8 mouse cellular contexts compared by ENCODE assay signal in the genomic region with DNA sequence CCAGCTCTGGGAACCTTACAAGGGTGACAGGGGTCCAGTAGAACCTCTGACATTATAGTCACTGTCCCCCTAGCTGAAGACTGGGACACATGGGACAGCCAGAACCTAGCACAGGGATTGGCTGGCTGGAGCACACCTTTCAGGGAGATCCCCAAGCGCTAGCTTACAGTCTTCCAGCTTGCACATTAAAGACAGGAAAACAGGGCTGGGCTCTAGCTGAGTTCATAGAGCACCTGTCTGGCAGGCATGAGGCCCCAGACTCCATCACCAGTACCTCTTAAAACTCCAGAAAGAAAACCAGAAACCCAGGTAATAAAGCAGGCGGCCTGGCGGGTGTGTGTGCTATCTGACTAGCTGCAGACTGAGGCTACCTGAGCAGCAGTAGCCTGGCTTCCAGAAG. TPM values are rescaled to one million over a fixed set of nuclear protein-coding genes. Genes with fewer than 3 reads are reported as not detected.
A peak's percentile ranks its signal among the peaks of the same experiment; 100 is the strongest.
DNase-seq lines count a peak whose midpoint lies in the region; ATAC-seq lines count a peak whose summit lies in the region.

No protein-coding gene starts in this region.

- H3K27me3 ChIP-seq in megakaryocyte, embryonic 14.5 days (replicated peaks) = no peaks in the 10 kb centered on the region
- H3K27me3 ChIP-seq in limb, embryonic 15.5 days = no peaks in the 10 kb centered on the region
- H3K27me3 ChIP-seq in stomach, embryonic 16.5 days (ENCODE audit: control insufficient read depth, insufficient read depth, low read length) = no peaks in the 10 kb centered on the region

- ATAC-seq in megakaryocyte, adult 5-6 weeks (ENCODE audit: poor library complexity, severe bottlenecking) = no peak
- ATAC-seq in limb, embryonic 15.5 days (ENCODE audit: insufficient number of reproducible peaks, low FRiP score, low TSS enrichment, low read depth) = no peak
- ATAC-seq in stomach, embryonic 16.5 days (ENCODE audit: insufficient read depth, low FRiP score) = no peak

- DNase-seq in cerebellum, adult 9-11 months = peak; percentile 49
- no peak for DNase-seq in cerebellum, adult 18-20 months
- no peak for DNase-seq in layer of hippocampus, adult 18-20 months (ENCODE audit: low spot score in 2 of 2)
- no peak for DNase-seq in spleen, postnatal 4 days (ENCODE audit: low spot score in 2 of 2)

- peak overlapping the region; percentile 58 for H3K4me2 ChIP-seq in limb, embryonic 15.5 days
- peak overlapping the region; percentile 77 for H3K4me2 ChIP-seq in stomach, embryonic 16.5 days (ENCODE audit: low read depth, low read length)

- peak overlapping the region; percentile 62 for H3K27ac ChIP-seq in limb, embryonic 15.5 days
- peak overlapping the region; percentile 62; the same call in 1 of the 2 replicates for H3K27ac ChIP-seq in stomach, embryonic 16.5 days (ENCODE audit: low read length)

- H3K36me3 ChIP-seq in megakaryocyte, embryonic 14.5 days (replicated peaks; ENCODE audit: low read length) = peaks cover 65% of the 10 kb centered on the region
- peaks cover 40% of the 10 kb centered on the region for H3K36me3 ChIP-seq in limb, embryonic 15.5 days
- peaks cover 23% of the 10 kb centered on the region for H3K36me3 ChIP-seq in stomach, embryonic 16.5 days (ENCODE audit: control insufficient read depth, insufficient read depth, low read length)

- peaks cover 79% of the 10 kb centered on the region for H3K4me1 ChIP-seq in megakaryocyte, embryonic 14.5 days
- H3K4me1 ChIP-seq in limb, embryonic 15.5 days = peaks cover 82% of the 10 kb centered on the region
- peaks cover 57% of the 10 kb centered on the region for H3K4me1 ChIP-seq in stomach, embryonic 16.5 days (ENCODE audit: control insufficient read depth, insufficient read depth, low read length)

- no peaks in the 10 kb centered on the region for H3K9me3 ChIP-seq in megakaryocyte, embryonic 14.5 days
- H3K9me3 ChIP-seq in limb, embryonic 15.5 days = no peaks in the 10 kb centered on the region
- H3K9me3 ChIP-seq in stomach, embryonic 16.5 days (replicated peaks; ENCODE audit: control insufficient read depth, low read length) = no peaks in the 10 kb centered on the region

- WGBS in limb, embryonic 15.5 days = 45% methylated on average over 3 of the region's 3 CpGs
- 73% methylated on average over 3 of the region's 3 CpGs for WGBS in stomach, embryonic 16.5 days

- peak overlapping the region; percentile 98 for H3K4me3 ChIP-seq in megakaryocyte, embryonic 14.5 days (replicated peaks)
- peak overlapping the region; percentile 95 for H3K4me3 ChIP-seq in limb, embryonic 15.5 days
- peak overlapping the region; percentile 98 for H3K4me3 ChIP-seq in stomach, embryonic 16.5 days (replicated peaks; ENCODE audit: low read length)

- peak overlapping the region; percentile 23; the same call in 1 of the 2 replicates for H3K9ac ChIP-seq in limb, embryonic 15.5 days
- H3K9ac ChIP-seq in stomach, embryonic 16.5 days (ENCODE audit: low read length) = peak overlapping the region; percentile 98

RNA-seq across cellular contexts. Expression of a gene that starts 4.2 kb away (rescaled TPM):
- polyA plus RNA-seq in megakaryocyte, embryonic 14.5 days (2012; ENCODE audit: insufficient read depth, low replicate concordance) = 472 and 996 TPM in 2 replicates
- 53.5 and 61.1 TPM in 2 replicates for total RNA-seq in megakaryocyte, adult 5-6 weeks (2015)
- 63.3 and 74.8 TPM in 2 replicates for total RNA-seq in megakaryocyte, adult 5-6 weeks (2017)
- polyA plus RNA-seq in limb, embryonic 15.5 days (2015; fragmentation: Nextera tagmentation; extraction: Ambion mirVana) = 90.1 and 97.5 TPM in 2 replicates
- polyA plus RNA-seq in stomach, embryonic 16.5 days (2015; fragmentation: Nextera tagmentation; extraction: Ambion mirVana) = 42.8 and 45.1 TPM in 2 replicates
- total RNA-seq in layer of hippocampus, adult 18-20 months (2021) = 10 to 100 TPM; 44.7 to 46.1 TPM

RNA-seq across cellular contexts. Expression of a gene that starts 16.8 kb away (rescaled TPM):
- polyA plus RNA-seq in megakaryocyte, embryonic 14.5 days (2012; ENCODE audit: insufficient read depth, low replicate concordance) = 91.6 and 121 TPM in 2 replicates
- total RNA-seq in megakaryocyte, adult 5-6 weeks (2015) = 8.4 and 10.3 TPM in 2 replicates
- 16.5 and 30.1 TPM in 2 replicates for total RNA-seq in megakaryocyte, adult 5-6 weeks (2017)
- 54.7 and 68.2 TPM in 2 replicates for polyA plus RNA-seq in limb, embryonic 15.5 days (2015; fragmentation: Nextera tagmentation; extraction: Ambion mirVana)
- polyA plus RNA-seq in stomach, embryonic 16.5 days (2015; fragmentation: Nextera tagmentation; extraction: Ambion mirVana) = 11.5 and 12.7 TPM in 2 replicates
- 100 to 1,000 TPM; 110 to 114 TPM for total RNA-seq in layer of hippocampus, adult 18-20 months (2021)

RNA-seq across cellular contexts. Expression of a gene that starts 28.1 kb away (rescaled TPM):
- polyA plus RNA-seq in megakaryocyte, embryonic 14.5 days (2012; ENCODE audit: insufficient read depth, low replicate concordance) = 61.8 and 135 TPM in 2 replicates
- total RNA-seq in megakaryocyte, adult 5-6 weeks (2015) = 61.8 and 72.0 TPM in 2 replicates
- total RNA-seq in megakaryocyte, adult 5-6 weeks (2017) = 65.0 and 77.3 TPM in 2 replicates
- 55.8 and 57.7 TPM in 2 replicates for polyA plus RNA-seq in limb, embryonic 15.5 days (2015; fragmentation: Nextera tagmentation; extraction: Ambion mirVana)
- 51.6 and 57.5 TPM in 2 replicates for polyA plus RNA-seq in stomach, embryonic 16.5 days (2015; fragmentation: Nextera tagmentation; extraction: Ambion mirVana)
- total RNA-seq in layer of hippocampus, adult 18-20 months (2021) = 10 to 100 TPM; 13.2 to 13.5 TPM

RNA-seq across cellular contexts. Expression of a gene that starts 28.3 kb away (rescaled TPM):
- polyA plus RNA-seq in megakaryocyte, embryonic 14.5 days (2012; ENCODE audit: insufficient read depth, low replicate concordance) = 19.4 and 27.8 TPM in 2 replicates
- 11.3 and 14.2 TPM in 2 replicates for total RNA-seq in megakaryocyte, adult 5-6 weeks (2015)
- 4.4 and 6.6 TPM in 2 replicates for total RNA-seq in megakaryocyte, adult 5-6 weeks (2017)
- polyA plus RNA-seq in limb, embryonic 15.5 days (2015; fragmentation: Nextera tagmentation; extraction: Ambion mirVana) = 25.9 and 31.0 TPM in 2 replicates
- 25.5 and 28.7 TPM in 2 replicates for polyA plus RNA-seq in stomach, embryonic 16.5 days (2015; fragmentation: Nextera tagmentation; extraction: Ambion mirVana)
- total RNA-seq in layer of hippocampus, adult 18-20 months (2021) = 10 to 100 TPM; 52.5 to 54.7 TPM

RNA-seq across cellular contexts. Expression of a gene that starts 51.1 kb away (rescaled TPM):
- 476 and 617 TPM in 2 replicates for polyA plus RNA-seq in megakaryocyte, embryonic 14.5 days (2012; ENCODE audit: insufficient read depth, low replicate concordance)
- total RNA-seq in megakaryocyte, adult 5-6 weeks (2015) = 34.5 and 46.0 TPM in 2 replicates
- total RNA-seq in megakaryocyte, adult 5-6 weeks (2017) = 127 and 144 TPM in 2 replicates
- 126 and 148 TPM in 2 replicates for polyA plus RNA-seq in limb, embryonic 15.5 days (2015; fragmentation: Nextera tagmentation; extraction: Ambion mirVana)
- 18.1 TPM in 2 replicates for polyA plus RNA-seq in stomach, embryonic 16.5 days (2015; fragmentation: Nextera tagmentation; extraction: Ambion mirVana)
- total RNA-seq in layer of hippocampus, adult 18-20 months (2021) = 100 to 1,000 TPM; 230 to 247 TPM
